Mouse (Mus musculus) liver, embryonic 11.5 days (tissue): ENCODE results near the gene D430041D05Rik. TPM values are rescaled to one million over a fixed set of nuclear protein-coding genes. Genes with fewer than 3 reads are reported as not detected.

Source experiments
- ATAC-seq: fragments of 200-750 bp; cut with Nextera tagmentation; replicated peaks from 2 replicates; pipeline ENCODE4 v1.8.0; 2017; ENCODE audit warnings: moderate number of reproducible peaks, mild to moderate bottlenecking, moderate TSS enrichment, moderate library complexity; ENCODE audit not compliant: low FRiP score
- DNase-seq: peaks from one replicate; pipeline ENCODE4 v3.0.0-alpha.2; 2017; ENCODE audit warnings: low spot score
- H3K27ac ChIP-seq: fragments of 300-500 bp; sonication (generic); 2 replicates; pipeline ENCODE4 v1.5.1; 2014; ENCODE audit warnings: mild to moderate bottlenecking, low read depth, low read length, control low read depth
- H3K27me3 ChIP-seq: fragments of 300-500 bp; sonication (generic); replicated peaks from 2 replicates; pipeline ENCODE4 v1.6.1; 2014; ENCODE audit warnings: low read length, mixed read lengths; ENCODE audit not compliant: control insufficient read depth, insufficient read depth
- H3K36me3 ChIP-seq: fragments of 300-500 bp; sonication (generic); 2 replicates; pipeline ENCODE4 v1.6.1; 2014; ENCODE audit warnings: mild to moderate bottlenecking, low read length, moderate library complexity, mixed read lengths; ENCODE audit not compliant: control insufficient read depth, insufficient read depth
- H3K4me1 ChIP-seq: fragments of 300-500 bp; sonication (generic); replicated peaks from 2 replicates; pipeline ENCODE4 v1.6.1; 2014; ENCODE audit warnings: low read length, mixed read lengths; ENCODE audit not compliant: control insufficient read depth, insufficient read depth
- H3K4me2 ChIP-seq: fragments of 300-500 bp; sonication (generic); 2 replicates; pipeline ENCODE4 v1.6.1; 2014; ENCODE audit warnings: mild to moderate bottlenecking, control low read depth, moderate library complexity
- H3K4me3 ChIP-seq: fragments of 300-500 bp; sonication (generic); 2 replicates; pipeline ENCODE4 v1.5.1; 2014; ENCODE audit warnings: low read depth, low read length, control low read depth
- H3K9ac ChIP-seq: fragments of 300-500 bp; sonication (generic); 2 replicates; pipeline ENCODE4 v1.6.1; 2014; ENCODE audit warnings: low read depth, low read length, control low read depth
- H3K9me3 ChIP-seq: fragments of 300-500 bp; sonication (generic); 2 replicates; pipeline ENCODE4 v1.6.1; 2016; ENCODE audit warnings: low read length, inconsistent platforms, mixed read lengths; ENCODE audit not compliant: control insufficient read depth
- WGBS: fragments of 180-500 bp; shearing (Covaris S2); extraction: QIAGEN DNeasy Blood & Tissue Kit; methylation state at CpG from one replicate; pipeline ENCODE4 v1.1.7; 2014; 5-methylcytosine and 5-hydroxymethylcytosine counted together
- polyA plus RNA-seq: library from polyadenylated mRNA; unstranded; fragments of >200 nt; fragmentation: Nextera tagmentation; extraction: Ambion mirVana; gene quantifications from 2 replicates; pipeline ENCODE4 v1.2.1, GENCODE M21; 2014

D430041D05Rik gene
- polyA plus RNA-seq, 1 experiment from 2014 or later = 0.16 TPM

DNA sequence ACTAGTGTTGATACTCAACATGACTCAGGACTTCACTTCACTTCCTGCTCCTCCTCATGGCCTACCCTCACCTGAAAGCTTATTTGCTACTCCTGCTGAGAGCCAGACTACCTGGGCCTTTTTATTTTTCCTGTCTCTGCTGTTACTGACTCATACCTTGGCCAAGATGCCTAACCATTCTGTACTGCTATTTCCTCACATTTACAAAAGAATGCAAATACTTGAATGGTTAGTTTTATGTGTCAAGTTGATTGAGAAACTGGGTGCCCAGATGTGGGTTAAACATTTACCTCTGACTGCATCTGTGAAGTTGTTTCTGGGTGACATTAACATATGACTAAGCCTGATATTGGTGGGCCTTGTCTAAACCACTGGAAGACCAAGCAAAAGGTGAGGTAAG, 56.7 kb downstream of the D430041D05Rik start:
- no peak for DNase-seq
- no peak overlapping the region for H3K9ac ChIP-seq
- H3K36me3 ChIP-seq = no peaks in the 10 kb centered on the region
- no peak for ATAC-seq
- no peaks in the 10 kb centered on the region for H3K27me3 ChIP-seq
- H3K27ac ChIP-seq = no peak overlapping the region
- H3K4me1 ChIP-seq = no peaks in the 10 kb centered on the region
- no peak overlapping the region for H3K4me3 ChIP-seq
- H3K4me2 ChIP-seq = no peak overlapping the region
- no peaks in the 10 kb centered on the region for H3K9me3 ChIP-seq

GRCm38 (mm10) chr2:104352204-104352493, 58.7 kb downstream of the D430041D05Rik start:
- 79% methylated on average over 1 of the region's 1 CpGs for WGBS
- H3K9ac ChIP-seq = no peak overlapping the region

DNA sequence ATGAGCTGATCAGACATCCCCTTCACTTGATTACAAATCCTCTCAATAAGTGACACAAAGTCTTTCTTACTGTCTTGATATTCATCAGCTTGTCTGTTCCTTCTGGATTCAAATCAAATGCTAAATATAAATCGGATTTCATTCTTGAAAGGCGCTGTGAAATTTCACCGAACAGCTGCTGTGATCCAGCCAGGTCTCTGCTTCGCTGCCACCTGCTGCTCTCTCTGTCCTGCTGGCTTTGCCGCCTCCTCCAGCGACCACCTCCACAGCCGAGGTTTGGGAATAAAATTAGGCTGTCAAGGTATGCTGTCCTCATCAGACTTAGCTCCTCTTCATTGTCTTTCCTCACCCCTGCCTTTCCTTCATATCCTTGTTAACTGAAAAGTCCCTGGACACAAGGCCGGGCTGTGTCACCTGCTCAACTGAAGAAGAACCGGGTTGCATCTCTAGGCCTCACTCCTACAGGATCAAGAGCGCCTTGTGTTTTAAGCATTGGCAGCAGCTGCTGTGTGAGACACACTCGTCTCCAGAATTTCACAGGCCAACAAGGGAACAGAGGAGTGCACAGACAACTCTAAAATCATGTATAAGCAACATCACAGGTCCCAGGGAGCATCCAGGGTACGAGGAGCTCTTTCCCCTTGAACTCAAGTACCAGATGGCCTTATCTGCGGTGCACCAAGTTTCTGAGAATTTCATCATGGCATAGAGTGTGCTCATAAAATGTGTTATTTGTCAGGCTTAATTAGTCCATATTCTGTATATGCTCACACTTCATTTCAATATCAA, 59.2 kb downstream of the D430041D05Rik start:
- H3K4me2 ChIP-seq = no peak overlapping the region
- ATAC-seq (no peak), DNase-seq (no peak)
- WGBS = 79% methylated on average over 13 of the region's 13 CpGs
- H3K4me1 ChIP-seq = no peaks in the 10 kb centered on the region
- H3K9me3 ChIP-seq = no peaks in the 10 kb centered on the region
- no peaks in the 10 kb centered on the region for H3K27me3 ChIP-seq
- H3K9ac ChIP-seq = no peak overlapping the region
- no peaks in the 10 kb centered on the region for H3K36me3 ChIP-seq
- H3K4me3 ChIP-seq = no peak overlapping the region
- H3K27ac ChIP-seq = no peak overlapping the region

More at GRCm38 (mm10) chr2:104352204-104352493, 58.7 kb downstream of the D430041D05Rik start:
- Histone ChIP-seq H3K4me3 (no peak overlapping the region), H3K27me3 (no peaks in the 10 kb centered on the region), H3K9me3 (no peaks in the 10 kb centered on the region), H3K36me3 (no peaks in the 10 kb centered on the region), H3K27ac (no peak overlapping the region), H3K4me2 (no peak overlapping the region), H3K4me1 (no peaks in the 10 kb centered on the region)
- no peak for DNase-seq
- ATAC-seq = no peak

GRCm38 (mm10) chr2:104337619-104338018, 73.2 kb downstream of the D430041D05Rik start:
- H3K27ac ChIP-seq = no peak overlapping the region
- no peaks in the 10 kb centered on the region for H3K36me3 ChIP-seq
- no peak overlapping the region for H3K9ac ChIP-seq
- no peak for DNase-seq
- no peak overlapping the region for H3K4me2 ChIP-seq
- no peaks in the 10 kb centered on the region for H3K9me3 ChIP-seq
- no peak for ATAC-seq
- H3K27me3 ChIP-seq = no peaks in the 10 kb centered on the region
- no peaks in the 10 kb centered on the region for H3K4me1 ChIP-seq
- no peak overlapping the region for H3K4me3 ChIP-seq

GRCm38 (mm10) chr2:104335824-104336223, 75.0 kb downstream of the D430041D05Rik start:
- Histone ChIP-seq H3K4me1 (no peaks in the 10 kb centered on the region), H3K4me2 (no peak overlapping the region), H3K36me3 (no peaks in the 10 kb centered on the region), H3K27ac (no peak overlapping the region), H3K27me3 (no peaks in the 10 kb centered on the region), H3K4me3 (no peak overlapping the region), H3K9ac (no peak overlapping the region), H3K9me3 (no peaks in the 10 kb centered on the region)
- 80% methylated on average over 6 of the region's 6 CpGs for WGBS
- DNase-seq = no peak
- no peak for ATAC-seq

GRCm38 (mm10) chr2:104333952-104334351, 76.9 kb downstream of the D430041D05Rik start:
- DNase-seq (no peak), ATAC-seq (no peak)
- WGBS = 70% methylated on average over 5 of the region's 5 CpGs
- Histone ChIP-seq H3K4me1 (no peaks in the 10 kb centered on the region), H3K36me3 (no peaks in the 10 kb centered on the region), H3K9me3 (no peaks in the 10 kb centered on the region), H3K27me3 (no peaks in the 10 kb centered on the region), H3K9ac (no peak overlapping the region), H3K4me3 (no peak overlapping the region), H3K4me2 (no peak overlapping the region), H3K27ac (no peak overlapping the region)

- no peak overlapping the region for H3K27ac ChIP-seq
- no peaks in the 10 kb centered on the region for H3K36me3 ChIP-seq
- WGBS = 77% methylated on average over 4 of the region's 4 CpGs
- H3K9ac ChIP-seq = no peak overlapping the region
- no peaks in the 10 kb centered on the region for H3K27me3 ChIP-seq
- no peak overlapping the region for H3K4me2 ChIP-seq
- H3K4me1 ChIP-seq = no peaks in the 10 kb centered on the region
- H3K9me3 ChIP-seq = no peaks in the 10 kb centered on the region
- ATAC-seq (no peak), DNase-seq (no peak)
- no peak overlapping the region for H3K4me3 ChIP-seq
Observed at GRCm38 (mm10) chr2:104332707-104333106, 78.1 kb downstream of the D430041D05Rik start.

- H3K36me3 ChIP-seq = no peaks in the 10 kb centered on the region
- H3K4me1 ChIP-seq = no peaks in the 10 kb centered on the region
- no peak overlapping the region for H3K4me3 ChIP-seq
- H3K27me3 ChIP-seq = no peaks in the 10 kb centered on the region
- no peak overlapping the region for H3K4me2 ChIP-seq
- H3K9me3 ChIP-seq = no peaks in the 10 kb centered on the region
- ATAC-seq = no peak
- H3K27ac ChIP-seq = no peak overlapping the region
- no peak overlapping the region for H3K9ac ChIP-seq
- WGBS = 78% methylated on average over 6 of the region's 6 CpGs
- DNase-seq = no peak
Observed at GRCm38 (mm10) chr2:104331261-104331660, 79.6 kb downstream of the D430041D05Rik start.

DNA sequence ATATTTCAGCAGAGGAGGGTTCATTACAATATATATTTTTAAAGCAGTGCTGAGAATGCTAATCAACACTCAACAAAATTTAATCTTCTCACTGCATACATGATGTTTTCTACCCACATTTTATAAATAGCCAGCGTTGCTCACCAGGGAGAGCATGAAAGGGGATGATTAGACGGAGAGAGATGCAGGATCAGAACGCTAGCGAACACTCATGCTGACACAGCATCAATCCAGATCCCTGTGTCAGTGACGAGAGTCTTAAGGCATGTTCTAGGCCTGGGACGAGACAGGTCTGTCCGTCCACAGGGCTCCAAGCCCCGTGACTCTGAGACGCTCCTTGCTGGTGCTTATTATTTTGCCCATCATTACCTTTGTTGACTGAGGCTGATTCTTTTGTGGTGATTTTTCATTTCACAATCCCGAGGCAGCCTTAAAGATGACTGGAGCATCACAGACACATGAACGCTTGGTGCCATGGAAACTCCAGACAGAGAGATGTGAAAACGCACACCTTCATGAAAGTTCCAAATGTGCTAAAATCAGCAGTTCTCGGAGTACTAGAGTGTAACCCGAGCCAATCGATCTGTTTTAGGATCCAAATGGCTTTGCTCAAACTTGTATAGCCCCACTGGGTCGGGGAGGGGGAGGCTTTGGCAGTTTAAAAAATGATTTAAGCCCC, 83.6 kb downstream of the D430041D05Rik start:
- Histone ChIP-seq H3K27me3 (no peaks in the 10 kb centered on the region), H3K9ac (no peak overlapping the region), H3K4me1 (no peaks in the 10 kb centered on the region), H3K27ac (no peak overlapping the region), H3K36me3 (no peaks in the 10 kb centered on the region), H3K4me2 (no peak overlapping the region), H3K4me3 (no peak overlapping the region), H3K9me3 (no peaks in the 10 kb centered on the region)
- no peak for DNase-seq
- 80% methylated on average over 16 of the region's 16 CpGs for WGBS
- no peak for ATAC-seq
